Mouse (Mus musculus) layer of hippocampus, postnatal 25 days (tissue): ENCODE measurements around the gene Ipp. TPM values are rescaled to one million over a fixed set of nuclear protein-coding genes. Genes with fewer than 3 reads are reported as not detected.

ENCODE experiments used
- DNase-seq, 2 experiments: peaks; one replicate each; pipeline ENCODE4 v3.0.0; 2022; ENCODE audit warnings: mixed read lengths in 2 of 2, low spot score in 1 of 2; ENCODE audit errors: extremely low spot score in 1 of 2
- total RNA-seq, 2 experiments: library from RNA; stranded (reverse); gene quantifications; 2 replicates each; pipeline ENCODE4 v1.2.3; 2021

The Ipp gene
- total RNA-seq, 2 experiments from 2014 or later, result 17.9 to 20.3 TPM

- peak; percentile 83 to 84 for DNase-seq
These were observed 49.4 kb downstream of the Ipp start for GRCm38 (mm10) chr4:116556561-116557305.

- DNase-seq, result peak; percentile 91 to 97
These were observed 50.2 kb downstream of the Ipp start, which contains the start of gene Gpbp1l1 for GRCm38 (mm10) chr4:116557306-116558121. Gene Gpbp1l1, plus strand, starts transcription at chr4:116557658.

GRCm38 (mm10) chr4:116558151-116558882, 51.0 kb downstream of the Ipp start:
- DNase-seq, result no peak

Other genes with a start within 250 kb of the Ipp start
- 100 to 1,000 TPM in 1 of 2 experiments, 10 to 100 TPM in 1; 86.7 to 100 TPM for gene Mast2, start 43.4 kb upstream of the Ipp start, total RNA-seq
- 10 to 100 TPM; 11.8 to 13.0 TPM for gene Tmem69, start 48.4 kb downstream of the Ipp start, total RNA-seq
- gene Gpbp1l1, start 50.1 kb downstream of the Ipp start, total RNA-seq, result 10 to 100 TPM; 35.8 to 40.7 TPM
- gene Ccdc17, start 89.1 kb downstream of the Ipp start, total RNA-seq, result 1 to 10 TPM; 4.1 to 6.2 TPM
- gene Nasp, start 120.4 kb downstream of the Ipp start, total RNA-seq, result 10 to 100 TPM; 26.7 to 39.4 TPM
- 100 to 1,000 TPM; 392 to 438 TPM for gene Akr1a1, start 144.1 kb downstream of the Ipp start, total RNA-seq
- 100 to 1,000 TPM; 162 to 182 TPM for gene Prdx1, start 178.0 kb downstream of the Ipp start, total RNA-seq
- 10 to 100 TPM; 18.0 to 18.3 TPM for gene Mmachc, start 200.9 kb downstream of the Ipp start, total RNA-seq
- gene Ccdc163, start 201.0 kb downstream of the Ipp start, total RNA-seq, result 1 to 10 TPM; 3.0 to 4.3 TPM
- gene Tesk2, start 213.4 kb downstream of the Ipp start, total RNA-seq, result 1 to 10 TPM; 4.5 TPM